9 mouse cellular contexts compared by ENCODE assay signal in genomic region chr8:116484087-116484486, GRCm38 (mm10). TPM values are rescaled to one million over a fixed set of nuclear protein-coding genes. Genes with fewer than 3 reads are reported as not detected.
DNase-seq lines count a peak whose midpoint lies in the region; ATAC-seq and TF ChIP-seq lines count a peak whose summit lies in the region.
"Had no signal": no experiment of that assay in that cellular context is flagged by ENCODE, and none has a peak within 500 bp of the region (broad histone marks: within the 10 kb centered on the region; RNA-seq: fewer than 3 reads in every experiment).

No protein-coding gene starts in this region.

- H3K27me3 ChIP-seq in intestine, postnatal 0 days (replicated peaks; ENCODE audit: control insufficient read depth, insufficient read depth, low read length) = no peaks in the 10 kb centered on the region
- H3K27me3 ChIP-seq in intestine, embryonic 16.5 days (replicated peaks; ENCODE audit: control insufficient read depth, insufficient read depth, low read length) = no peaks in the 10 kb centered on the region
- H3K27me3 ChIP-seq in limb, embryonic 14.5 days (ENCODE audit: control insufficient read depth, insufficient read depth, low read length) = no peaks in the 10 kb centered on the region

- H3K27ac ChIP-seq in intestine, postnatal 0 days (ENCODE audit: low read depth, low read length) = no peak overlapping the region
- H3K27ac ChIP-seq in intestine, embryonic 16.5 days (ENCODE audit: low read length) = no peak overlapping the region
- no peak overlapping the region for H3K27ac ChIP-seq in cortical plate, adult 2 months (ENCODE audit: insufficient read depth, low read length)
- no peak overlapping the region for H3K27ac ChIP-seq in limb, embryonic 14.5 days (replicated peaks; ENCODE audit: low read depth, low read length)

- DNase-seq in limb, embryonic 14.5 days (ENCODE audit: low spot score) = peak; percentile 78
- DNase-seq in ovary, postnatal 14 days (ENCODE audit: low spot score) = no peak
- no peak for DNase-seq in layer of hippocampus, postnatal 25 days (ENCODE audit: extremely low spot score in 1 of 2, low spot score in 1 of 2)
- no peak for DNase-seq in spleen, adult 18-20 months

- H3K4me2 ChIP-seq in intestine, postnatal 0 days (replicated peaks; ENCODE audit: low read depth) = no peak overlapping the region
- H3K4me2 ChIP-seq in intestine, embryonic 16.5 days (ENCODE audit: low read depth, low read length) = no peak overlapping the region
- no peak overlapping the region for H3K4me2 ChIP-seq in limb, embryonic 14.5 days (replicated peaks; ENCODE audit: low read depth, low read length, severe bottlenecking)

- no peaks in the 10 kb centered on the region for H3K9me3 ChIP-seq in intestine, postnatal 0 days (ENCODE audit: control insufficient read depth)
- H3K9me3 ChIP-seq in intestine, embryonic 16.5 days (ENCODE audit: control insufficient read depth, low read length) = no peaks in the 10 kb centered on the region
- H3K9me3 ChIP-seq in limb, embryonic 14.5 days (ENCODE audit: control insufficient read depth, low read length) = no peaks in the 10 kb centered on the region

- peak; percentile 80 for TF ChIP-seq CTCF in intestine, postnatal 0 days (IDR thresholded peaks at IDR 0.05; ENCODE audit: low read depth)
- peak; percentile 56; the same call in 1 of the 2 replicates for TF ChIP-seq CTCF in cortical plate, adult 2 months (IDR thresholded peaks at IDR 0.05; ENCODE audit: extremely low read depth, insufficient read depth, low read length)

- TF ChIP-seq POLR2A in cortical plate, adult 2 months (IDR thresholded peaks at IDR 0.05; ENCODE audit: extremely low read depth, insufficient read depth, low read length) = no peak
- TF ChIP-seq POLR2A in limb, embryonic 14.5 days (IDR thresholded peaks at IDR 0.05; ENCODE audit: borderline replicate concordance, extremely low read depth, insufficient read depth, insufficient read length) = no peak

- H3K4me3 ChIP-seq in intestine, postnatal 0 days (ENCODE audit: low read depth, low read length) = no peak overlapping the region
- H3K4me3 ChIP-seq in intestine, embryonic 16.5 days (ENCODE audit: low read length) = no peak overlapping the region
- no peak overlapping the region for H3K4me3 ChIP-seq in cortical plate, adult 2 months (ENCODE audit: insufficient read depth, low read length)
- H3K4me3 ChIP-seq in limb, embryonic 14.5 days (replicated peaks; ENCODE audit: low read length) = no peak overlapping the region

- H3K9ac ChIP-seq in intestine, postnatal 0 days (ENCODE audit: low read depth, low read length) = no peak overlapping the region
- H3K9ac ChIP-seq in intestine, embryonic 16.5 days (ENCODE audit: low read depth, low read length) = no peak overlapping the region
- H3K9ac ChIP-seq in limb, embryonic 14.5 days (ENCODE audit: low read depth, low read length, severe bottlenecking) = no peak overlapping the region

- ATAC-seq in intestine, postnatal 0 days = no peak
- no peak for ATAC-seq in intestine, embryonic 16.5 days
- peak; percentile 67 for ATAC-seq in CD4-positive, CD25-positive, alpha-beta regulatory T cell, adult 4 months
- no peak for ATAC-seq in limb, embryonic 14.5 days (ENCODE audit: low FRiP score, low read depth)

- WGBS in intestine, postnatal 0 days = 5% methylated on average over 2 of the region's 2 CpGs
- 9% methylated on average over 2 of the region's 2 CpGs for WGBS in intestine, embryonic 16.5 days
- WGBS in limb, embryonic 14.5 days = 29% methylated on average over 2 of the region's 2 CpGs

- H3K36me3 ChIP-seq in intestine, postnatal 0 days (ENCODE audit: control insufficient read depth, insufficient read depth) = no peaks in the 10 kb centered on the region
- no peaks in the 10 kb centered on the region for H3K36me3 ChIP-seq in intestine, embryonic 16.5 days (ENCODE audit: control insufficient read depth, insufficient read depth, low read length)
- no peaks in the 10 kb centered on the region for H3K36me3 ChIP-seq in limb, embryonic 14.5 days (ENCODE audit: control insufficient read depth, insufficient read depth, low read length)

- no peaks in the 10 kb centered on the region for H3K4me1 ChIP-seq in intestine, postnatal 0 days (replicated peaks; ENCODE audit: control insufficient read depth, insufficient read depth, low read length)
- H3K4me1 ChIP-seq in intestine, embryonic 16.5 days (ENCODE audit: control insufficient read depth, insufficient read depth, low read length) = no peaks in the 10 kb centered on the region
- no peaks in the 10 kb centered on the region for H3K4me1 ChIP-seq in cortical plate, adult 2 months (ENCODE audit: control insufficient read depth, insufficient read depth, low read length)
- H3K4me1 ChIP-seq in limb, embryonic 14.5 days (ENCODE audit: control insufficient read depth, insufficient read depth, low read length) = no peaks in the 10 kb centered on the region

RNA-seq across cellular contexts. Expression of gene Dynlrb2, which starts 20.7 kb away (rescaled TPM):
- not detected in 2 replicates for polyA plus RNA-seq in intestine, postnatal 0 days (2015; fragmentation: Nextera tagmentation; extraction: Ambion mirVana)
- polyA plus RNA-seq in intestine, embryonic 16.5 days (2015; fragmentation: Nextera tagmentation; extraction: Ambion mirVana) = not detected in 2 replicates
- not detected for polyA plus RNA-seq in CD4-positive, CD25-positive, alpha-beta regulatory T cell, adult 4 months (2017; shearing (Covaris generic))
- 3.3 and 7.6 TPM in 2 replicates for polyA plus RNA-seq in cortical plate, adult 2 months (2012; rRNA removed)
- 0.23 and 0.25 TPM in 2 replicates for polyA plus RNA-seq in limb, embryonic 14.5 days (2012; rRNA removed)
- polyA plus RNA-seq in limb, embryonic 14.5 days (2014; fragmentation: Nextera tagmentation; extraction: Ambion mirVana) = not detected in 2 replicates
- 1 to 10 TPM; 1.6 to 1.9 TPM for total RNA-seq in layer of hippocampus, postnatal 25 days (2021)
- polyA plus RNA-seq: intestine, embryonic 14.5 days had no signal
